Comparison of ENCODE assay signal across 20 mouse cellular contexts in genomic region chr5:107317141-107317540, GRCm38 (mm10). TPM values are rescaled to one million over a fixed set of nuclear protein-coding genes. Genes with fewer than 3 reads are reported as not detected.
DNase-seq lines count a peak whose midpoint lies in the region; ATAC-seq and TF ChIP-seq lines count a peak whose summit lies in the region.
"Had no signal": no experiment of that assay in that cellular context is flagged by ENCODE, and none has a peak within 500 bp of the region (broad histone marks: within the 10 kb centered on the region; RNA-seq: fewer than 3 reads in every experiment).

No protein-coding gene starts in this region.

- H3K9ac ChIP-seq in liver, postnatal 0 days (replicated peaks): no peak overlapping the region
- H3K9ac ChIP-seq: embryonic facial prominence, embryonic 13.5 days; embryonic facial prominence, embryonic 15.5 days; forebrain, embryonic 12.5 days had no signal

- TF ChIP-seq CTCF in liver, postnatal 0 days (IDR thresholded peaks at IDR 0.05; ENCODE audit: low read depth): no peak

- H3K9me3 ChIP-seq in liver, postnatal 0 days (ENCODE audit: low read length): no peaks in the 10 kb centered on the region
- H3K9me3 ChIP-seq: embryonic facial prominence, embryonic 13.5 days; embryonic facial prominence, embryonic 15.5 days; forebrain, embryonic 10.5 days; forebrain, embryonic 12.5 days had no signal

- TF ChIP-seq EP300 in liver, postnatal 0 days (IDR thresholded peaks at IDR 0.05; ENCODE audit: low read depth): no peak

- H3K36me3 ChIP-seq in liver, postnatal 0 days (replicated peaks; ENCODE audit: insufficient read depth, low read length): no peaks in the 10 kb centered on the region
- H3K36me3 ChIP-seq: embryonic facial prominence, embryonic 13.5 days; embryonic facial prominence, embryonic 15.5 days; forebrain, embryonic 10.5 days; forebrain, embryonic 12.5 days had no signal

- WGBS in liver, postnatal 0 days (ENCODE audit: insufficient replicate concordance): 86% methylated on average over 7 of the region's 7 CpGs

- no peak overlapping the region for H3K4me2 ChIP-seq in liver, postnatal 0 days (ENCODE audit: low read depth, low read length)
- H3K4me2 ChIP-seq: embryonic facial prominence, embryonic 13.5 days; embryonic facial prominence, embryonic 15.5 days; forebrain, embryonic 12.5 days had no signal

- DNase-seq in adrenal gland, adult 2 months: peak; percentile 66
- DNase-seq in adrenal gland, adult 18-20 months (ENCODE audit: low spot score in 2 of 2): no peak
- peak; percentile 55 for DNase-seq in adrenal gland, postnatal 14 days
- DNase-seq in adrenal gland, postnatal 25 days: peak; percentile 41
- DNase-seq in liver, postnatal 0 days: no peak
- DNase-seq in cerebellum, adult 18-20 months: no peak
- DNase-seq: cerebellum, adult 11-12 months; cerebellum, adult 8-10 months; cerebellum, adult 9-11 months; cerebellum, postnatal 14 days; cerebellum, postnatal 36 days; embryo, embryonic 11 days had no signal

- no peaks in the 10 kb centered on the region for H3K4me1 ChIP-seq in liver, postnatal 0 days (ENCODE audit: insufficient read depth)
- H3K4me1 ChIP-seq: embryonic facial prominence, embryonic 15.5 days; forebrain, embryonic 10.5 days; forebrain, embryonic 12.5 days had no signal

- H3K27me3 ChIP-seq in liver, postnatal 0 days (ENCODE audit: insufficient read depth, low read length): no peaks in the 10 kb centered on the region
- H3K27me3 ChIP-seq: embryonic facial prominence, embryonic 13.5 days; embryonic facial prominence, embryonic 15.5 days had no signal

- no peak for ATAC-seq in liver, postnatal 0 days
- ATAC-seq: forebrain, embryonic 14.5 days; forebrain, embryonic 16.5 days had no signal

- no peak overlapping the region for H3K4me3 ChIP-seq in liver, postnatal 0 days (ENCODE audit: low read depth, low read length)
- H3K4me3 ChIP-seq: embryonic facial prominence, embryonic 13.5 days; embryonic facial prominence, embryonic 15.5 days; erythroblast, embryonic 14.5 days; forebrain, embryonic 10.5 days; forebrain, embryonic 12.5 days had no signal

- H3K27ac ChIP-seq in liver, postnatal 0 days (ENCODE audit: low read depth): no peak overlapping the region
- H3K27ac ChIP-seq: embryonic facial prominence, embryonic 13.5 days; embryonic facial prominence, embryonic 15.5 days; forebrain, embryonic 10.5 days; forebrain, embryonic 12.5 days had no signal

RNA-seq across cellular contexts. Expression of gene Brdt, which starts 13.8 kb away (rescaled TPM):
- total RNA-seq in adrenal gland, adult 2 months (2021): 1 to 10 TPM; 1.2 to 4.4 TPM
- 1.3 and 1.7 TPM in 2 replicates for polyA plus RNA-seq in adrenal gland, adult 2 months (2012; rRNA removed)
- 1 to 10 TPM; 2.1 to 2.5 TPM for total RNA-seq in adrenal gland, adult 18-20 months (2021)
- total RNA-seq in adrenal gland, postnatal 14 days (2021): 3.5 and 4.5 TPM in 2 replicates
- 3.3 and 3.5 TPM in 2 replicates for total RNA-seq in adrenal gland, postnatal 25 days (2021)
- polyA plus RNA-seq in liver, postnatal 0 days (2015; fragmentation: Nextera tagmentation; extraction: Ambion mirVana): 0.29 and 0.44 TPM in 2 replicates
- total RNA-seq: common myeloid progenitor, adult 5-6 weeks had no signal
- polyA plus RNA-seq: erythroblast, embryonic 14.5 days had no signal

RNA-seq across cellular contexts. Expression of gene Tgfbr3, which starts 27.7 kb away (rescaled TPM):
- 100 to 1,000 TPM; 206 to 233 TPM for total RNA-seq in adrenal gland, adult 2 months (2021)
- polyA plus RNA-seq in adrenal gland, adult 2 months (2012; rRNA removed): 133 and 171 TPM in 2 replicates
- 100 to 1,000 TPM in 1 of 2 experiments, 10 to 100 TPM in 1; 91.0 to 172 TPM for total RNA-seq in adrenal gland, adult 18-20 months (2021)
- 144 and 161 TPM in 2 replicates for total RNA-seq in adrenal gland, postnatal 14 days (2021)
- total RNA-seq in adrenal gland, postnatal 25 days (2021): 192 and 326 TPM in 2 replicates
- polyA plus RNA-seq in liver, postnatal 0 days (2015; fragmentation: Nextera tagmentation; extraction: Ambion mirVana): 3.8 and 4.4 TPM in 2 replicates

Comparison
In these comparisons a context has a peak if more than half of its experiments do, and no peak if none do; other contexts are left out.
1. DNase-seq: peak in adrenal gland, adult 2 months (single experiment), adrenal gland, postnatal 14 days (single experiment) and adrenal gland, postnatal 25 days (single experiment); none in adrenal gland, adult 18-20 months (0 of 2), liver, postnatal 0 days (single experiment) and cerebellum, adult 18-20 months (0 of 2).